Mouse (Mus musculus) erythroblast, embryonic 14.5 days (primary cell): Measurements from ENCODE around the gene Ppp2ca.

Experiments
- GATA1 ChIP-seq: IDR thresholded peaks from 2 replicates; pipeline ENCODE4 v1.6.1; 2012; ENCODE audit warnings: low read length, inconsistent platforms, mixed read lengths
- TAL1 ChIP-seq: IDR thresholded peaks from 3 replicates; pipeline ENCODE4 v1.6.1; 2012; ENCODE audit warnings: low read length, inconsistent platforms, mixed read lengths

DNA sequence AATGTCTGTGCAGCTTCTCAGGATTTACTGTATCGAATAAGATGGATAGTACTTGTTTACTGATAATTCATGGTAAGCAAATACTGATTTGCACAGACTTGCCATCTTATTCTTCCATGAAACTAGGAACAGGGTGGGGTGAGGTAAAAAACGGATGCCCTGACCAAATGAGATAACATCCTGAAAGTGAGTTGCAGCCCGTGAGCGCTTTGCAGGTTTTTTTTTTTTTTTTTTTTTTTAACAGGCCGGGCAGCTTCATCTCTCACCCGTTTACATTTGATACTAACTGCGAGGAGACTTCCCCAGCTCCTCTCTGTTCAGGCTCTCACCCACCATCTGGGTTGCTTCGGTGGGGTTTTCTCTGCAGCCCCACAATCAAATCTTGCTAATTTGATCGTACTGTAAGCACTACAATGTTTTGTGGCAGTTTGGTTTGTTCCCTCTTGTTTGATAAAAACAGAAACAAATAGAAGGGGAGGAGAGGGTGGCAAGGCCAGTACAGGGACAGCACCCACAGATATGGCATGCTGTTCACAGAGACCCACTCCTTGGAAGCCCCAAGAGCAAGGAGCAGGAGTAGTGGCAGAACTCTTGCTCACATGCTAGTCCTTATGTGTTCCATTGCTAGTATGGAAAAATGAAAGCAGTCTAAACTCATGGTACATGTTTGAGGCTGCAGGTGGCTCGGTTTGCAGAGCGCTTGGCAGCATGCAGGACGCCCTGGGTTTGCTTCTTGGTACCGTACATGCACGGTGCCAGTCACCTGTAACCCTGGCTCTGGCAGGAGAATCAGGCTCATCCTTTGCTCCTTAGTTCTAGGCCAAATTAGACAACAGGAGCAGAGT lies 23.6 kb upstream of the Ppp2ca start:
- TF ChIP-seq GATA1 (no peak), TAL1 (no peak)
